Mouse (Mus musculus) liver, embryonic 14.5 days (tissue): Measurements from ENCODE around the gene Dennd5a.

Experiments used
- CTCF ChIP-seq: IDR thresholded peaks from 2 replicates; pipeline ENCODE4 v1.5.1; 2016; ENCODE audit warnings: antibody characterized with exemption, low read depth, control low read depth
- EP300 ChIP-seq: IDR thresholded peaks from 2 replicates; pipeline ENCODE4 v1.6.1; 2016; ENCODE audit warnings: antibody characterized with exemption, low read depth

DNA sequence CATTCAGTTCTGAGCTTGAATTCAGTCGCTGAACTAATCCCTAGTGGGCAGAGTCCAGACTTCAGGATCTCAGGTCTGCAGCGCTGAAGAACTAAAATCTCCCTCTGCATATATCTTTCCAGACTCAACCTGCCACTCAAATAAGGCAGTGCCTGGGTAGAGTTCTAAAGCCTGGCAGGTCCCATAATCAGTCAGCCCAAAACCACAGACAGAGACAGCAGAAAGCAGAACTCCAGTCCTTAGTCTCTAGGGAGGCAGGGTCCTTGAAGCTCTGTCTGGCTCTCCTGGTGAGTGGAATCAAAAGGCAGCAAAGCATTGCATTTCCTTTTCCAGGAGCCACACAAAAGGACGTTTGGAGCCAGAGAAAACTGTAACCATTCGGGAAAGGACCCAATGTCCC, 96.7 kb downstream of the Dennd5a start:
- TF ChIP-seq CTCF, result no peak
- TF ChIP-seq EP300, result no peak
